Mouse (Mus musculus) forebrain, embryonic 11.5 days (tissue): ENCODE measurements around the gene Gm9999. TPM values are rescaled to one million over a fixed set of nuclear protein-coding genes. Genes with fewer than 3 reads are reported as not detected.

Experiments
- ATAC-seq: fragments of 200-750 bp; cut with Nextera tagmentation; replicated peaks from 2 replicates; pipeline ENCODE4 v1.8.0; 2017; ENCODE audit warnings: moderate TSS enrichment; ENCODE audit not compliant: low FRiP score
- DNase-seq: peaks from one replicate; pipeline ENCODE4 v3.0.0-alpha.2; 2017; ENCODE audit warnings: low spot score
- H3K27ac ChIP-seq: fragments of 300-500 bp; sonication (generic); 2 replicates; pipeline ENCODE4 v1.5.1; 2014; ENCODE audit warnings: low read depth, low read length
- H3K27me3 ChIP-seq: fragments of 300-500 bp; sonication (generic); 2 replicates; pipeline ENCODE4 v1.6.1; 2014; ENCODE audit warnings: mild to moderate bottlenecking, low read length, mixed read lengths; ENCODE audit not compliant: control insufficient read depth, insufficient read depth
- H3K36me3 ChIP-seq: fragments of 300-500 bp; sonication (generic); 2 replicates; pipeline ENCODE4 v1.6.1; 2014; ENCODE audit warnings: mild to moderate bottlenecking, low read length, moderate library complexity, mixed read lengths; ENCODE audit not compliant: control insufficient read depth, insufficient read depth
- H3K4me1 ChIP-seq: fragments of 300-500 bp; sonication (generic); replicated peaks from 2 replicates; pipeline ENCODE4 v1.6.1; 2014; ENCODE audit warnings: low read length, mixed read lengths; ENCODE audit not compliant: control insufficient read depth, insufficient read depth
- H3K4me2 ChIP-seq: fragments of 300-500 bp; sonication (generic); 2 replicates; pipeline ENCODE4 v1.6.1; 2014; ENCODE audit warnings: low read depth, mild to moderate bottlenecking, low read length, moderate library complexity, mixed read lengths; ENCODE audit not compliant: severe bottlenecking
- H3K4me3 ChIP-seq: fragments of 300-500 bp; sonication (generic); 2 replicates; pipeline ENCODE4 v1.5.1; 2014; ENCODE audit warnings: low read depth, low read length
- H3K9ac ChIP-seq: fragments of 300-500 bp; sonication (generic); 2 replicates; pipeline ENCODE4 v1.6.1; 2014; ENCODE audit warnings: low read length
- H3K9me3 ChIP-seq: fragments of 300-500 bp; sonication (generic); 2 replicates; pipeline ENCODE4 v1.6.1; 2016; ENCODE audit warnings: low read length, mixed read lengths; ENCODE audit not compliant: control insufficient read depth
- WGBS: fragments of 180-500 bp; shearing (Covaris S2); extraction: QIAGEN DNeasy Blood & Tissue Kit; methylation state at CpG from one replicate; pipeline ENCODE4 v1.1.7; 2014; 5-methylcytosine and 5-hydroxymethylcytosine counted together
- polyA plus RNA-seq: library from polyadenylated mRNA; unstranded; fragments of >200 nt; fragmentation: Nextera tagmentation; extraction: Ambion mirVana; gene quantifications from 2 replicates; pipeline ENCODE4 v1.2.1, GENCODE M21; 2014

Gene Gm9999
- polyA plus RNA-seq, 1 experiment from 2014 or later: not detected

DNA sequence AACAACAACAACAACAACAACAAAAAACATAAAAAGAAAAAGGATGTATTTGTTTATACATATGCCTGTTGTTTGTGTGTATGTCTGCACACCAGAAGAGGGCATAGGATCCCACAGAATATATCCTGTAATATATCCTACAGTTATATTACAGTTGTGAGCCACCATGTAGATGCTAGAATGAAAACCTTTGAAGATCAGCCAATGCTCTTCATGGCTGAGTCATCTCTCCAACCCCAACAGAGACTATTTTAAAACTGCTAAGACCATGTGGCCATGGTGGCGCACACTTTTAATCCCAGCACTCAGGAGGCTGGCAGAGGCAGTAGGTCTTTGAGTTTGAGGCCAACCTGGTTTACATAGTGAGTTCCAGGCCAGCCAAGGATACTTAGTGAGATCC is 44.1 kb downstream of the Gm9999 start:
- Histone ChIP-seq H3K9me3 (no peaks in the 10 kb centered on the region), H3K36me3 (no peaks in the 10 kb centered on the region), H3K4me3 (no peak overlapping the region), H3K27me3 (no peaks in the 10 kb centered on the region), H3K4me2 (no peak overlapping the region), H3K4me1 (no peaks in the 10 kb centered on the region), H3K9ac (no peak overlapping the region), H3K27ac (no peak overlapping the region)
- ATAC-seq: no peak
- 96% methylated on average over 1 of the region's 1 CpGs for WGBS
- DNase-seq: no peak

DNA sequence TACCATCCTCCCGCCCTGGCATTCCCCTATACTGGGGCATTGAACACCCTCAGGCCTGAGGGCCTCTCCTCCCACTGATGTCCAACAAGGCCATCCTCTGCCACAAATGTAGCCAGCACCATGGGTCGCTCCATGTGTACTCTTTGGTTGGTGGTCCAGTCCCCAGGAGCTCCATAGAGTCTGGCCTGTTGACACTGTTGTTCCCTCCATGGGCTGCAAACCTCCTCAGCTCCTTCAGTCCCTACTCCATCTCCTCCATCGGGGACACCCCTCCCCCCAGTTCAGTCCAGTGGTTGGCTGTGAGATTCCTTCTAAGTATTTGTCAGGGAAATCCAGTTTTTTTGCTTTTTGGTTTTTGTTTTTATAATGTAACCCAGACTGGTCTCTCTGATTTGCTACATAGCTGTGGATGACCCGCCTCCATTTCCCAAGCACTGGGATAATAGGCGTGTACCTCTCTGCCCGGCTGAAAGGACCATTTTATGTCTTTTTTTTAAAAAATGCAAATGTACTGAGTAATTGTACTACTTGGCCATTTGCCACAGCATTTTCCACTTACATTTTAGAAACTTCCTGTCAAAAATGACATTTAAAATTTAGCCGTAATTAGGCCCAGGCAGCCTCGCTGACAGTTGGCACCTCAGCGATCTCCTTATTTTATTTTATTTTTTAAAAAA is 47.3 kb downstream of the Gm9999 start:
- H3K27ac ChIP-seq: no peak overlapping the region
- WGBS: 85% methylated on average over 9 of the region's 9 CpGs
- no peak for ATAC-seq

DNA sequence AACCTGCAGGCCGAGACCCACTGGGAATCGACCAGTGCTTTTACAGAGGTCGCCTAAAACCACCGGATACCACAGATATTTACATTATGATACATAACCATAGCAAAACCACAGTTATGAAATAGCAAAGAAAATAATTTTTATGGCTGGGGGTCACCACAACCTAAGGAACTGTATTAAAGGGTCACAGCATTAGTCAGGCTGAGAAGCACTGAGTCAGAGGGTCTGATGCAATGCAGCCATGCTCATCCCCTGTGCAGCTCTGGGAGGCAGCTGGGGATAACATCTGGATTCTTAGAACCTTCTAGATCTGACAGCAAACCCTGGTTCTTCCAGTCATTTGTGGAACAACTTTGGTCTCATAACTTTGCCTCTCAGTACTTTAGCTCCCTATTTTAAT is 48.0 kb downstream of the Gm9999 start:
- H3K9ac ChIP-seq: no peak overlapping the region
- 88% methylated on average over 4 of the region's 4 CpGs for WGBS
- no peaks in the 10 kb centered on the region for H3K9me3 ChIP-seq
- H3K27me3 ChIP-seq: no peaks in the 10 kb centered on the region
- DNase-seq (no peak), ATAC-seq (no peak)
- H3K4me3 ChIP-seq: no peak overlapping the region
- no peaks in the 10 kb centered on the region for H3K36me3 ChIP-seq
- no peak overlapping the region for H3K27ac ChIP-seq
- H3K4me1 ChIP-seq: no peaks in the 10 kb centered on the region
- H3K4me2 ChIP-seq: no peak overlapping the region

More for the DNA sequence above, 47.3 kb downstream of the Gm9999 start:
- H3K4me2 ChIP-seq: no peak overlapping the region
- H3K36me3 ChIP-seq: no peaks in the 10 kb centered on the region
- no peaks in the 10 kb centered on the region for H3K9me3 ChIP-seq
- H3K27me3 ChIP-seq: no peaks in the 10 kb centered on the region
- no peak overlapping the region for H3K4me3 ChIP-seq
- no peaks in the 10 kb centered on the region for H3K4me1 ChIP-seq
- H3K9ac ChIP-seq: no peak overlapping the region
- no peak for DNase-seq

DNA sequence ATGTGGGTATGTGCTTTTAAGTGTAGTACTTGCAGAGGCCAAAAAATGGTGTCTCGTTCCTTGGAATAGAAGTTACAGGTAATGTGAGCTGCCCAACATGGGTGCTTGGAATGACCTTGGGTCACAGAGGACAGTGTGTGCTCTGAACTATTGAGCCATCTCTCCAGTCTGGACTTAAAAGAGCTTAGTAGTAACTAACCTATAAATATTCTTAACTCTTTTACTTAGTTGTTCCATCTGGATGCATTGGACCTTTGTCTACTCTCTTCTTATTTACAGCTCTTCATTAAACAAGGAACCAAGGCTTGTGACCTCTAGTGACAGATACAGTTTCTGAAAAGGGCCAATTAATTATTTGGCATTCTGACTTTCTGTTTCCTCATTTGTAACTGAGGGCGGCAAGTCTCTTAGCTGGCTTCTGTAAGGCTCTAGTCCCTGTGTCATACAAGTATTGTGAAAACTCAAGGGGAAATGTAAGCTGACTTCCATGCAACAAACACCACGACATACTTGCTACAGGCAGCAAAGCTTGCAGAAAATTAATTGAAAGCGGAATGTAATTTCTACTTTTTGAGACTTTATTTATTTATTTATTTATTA is 51.5 kb downstream of the Gm9999 start:
- ATAC-seq: no peak
- H3K9me3 ChIP-seq: no peaks in the 10 kb centered on the region
- H3K4me3 ChIP-seq: no peak overlapping the region
- H3K27me3 ChIP-seq: no peaks in the 10 kb centered on the region
- no peak overlapping the region for H3K4me2 ChIP-seq
- no peaks in the 10 kb centered on the region for H3K4me1 ChIP-seq
- H3K27ac ChIP-seq: no peak overlapping the region
- 89% methylated on average over 4 of the region's 4 CpGs for WGBS
- no peak for DNase-seq
- H3K36me3 ChIP-seq: no peaks in the 10 kb centered on the region
- no peak overlapping the region for H3K9ac ChIP-seq

DNA sequence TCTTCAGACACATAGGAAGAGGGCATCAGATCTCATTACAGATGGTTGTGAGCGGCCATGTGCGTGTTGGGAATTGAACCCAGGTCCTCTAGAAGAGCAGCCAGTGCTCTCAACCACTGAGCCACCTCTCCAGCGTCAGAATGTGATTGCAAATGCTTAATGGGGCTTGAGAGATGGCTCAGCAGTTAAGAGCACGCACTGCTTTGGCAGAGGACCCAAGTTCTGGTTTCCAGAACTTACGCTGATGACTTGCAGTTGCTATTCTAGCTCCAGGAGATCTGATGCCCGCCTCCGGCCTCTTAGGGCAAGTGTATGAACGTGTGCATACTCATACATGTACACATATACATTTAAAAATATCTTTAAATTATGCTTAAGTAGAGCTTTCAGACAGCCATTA is 52.0 kb downstream of the Gm9999 start:
- Histone ChIP-seq H3K9me3 (no peaks in the 10 kb centered on the region), H3K4me2 (no peak overlapping the region), H3K27ac (no peak overlapping the region), H3K9ac (no peak overlapping the region), H3K36me3 (no peaks in the 10 kb centered on the region), H3K4me3 (no peak overlapping the region), H3K27me3 (no peaks in the 10 kb centered on the region), H3K4me1 (no peaks in the 10 kb centered on the region)
- DNase-seq (no peak), ATAC-seq (no peak)
- WGBS: 80% methylated on average over 8 of the region's 8 CpGs

Other genes starting within 250 kb of the Gm9999 start
- gene Saa1, start 240.6 kb upstream of the Gm9999 start, polyA plus RNA-seq: not detected in 2 replicates
- not detected in 2 replicates for gene Saa2, start 231.8 kb upstream of the Gm9999 start, polyA plus RNA-seq
- 18.3 and 23.7 TPM in 2 replicates for gene Hps5, start 187.5 kb upstream of the Gm9999 start, polyA plus RNA-seq
- gene Gtf2h1, start 187.5 kb upstream of the Gm9999 start, polyA plus RNA-seq: 53.9 and 56.2 TPM in 2 replicates
- 2,020 and 2,118 TPM in 2 replicates for gene Ldha, start 142.1 kb upstream of the Gm9999 start, polyA plus RNA-seq
- gene Ldhc, start 122.4 kb upstream of the Gm9999 start, polyA plus RNA-seq: 0.13 TPM in 1 of 2 replicates, not detected in the other
- 311 and 322 TPM in 2 replicates for gene Tsg101, start 63.6 kb upstream of the Gm9999 start, polyA plus RNA-seq
- 13.9 and 14.3 TPM in 2 replicates for gene Uevld, start 25.1 kb upstream of the Gm9999 start, polyA plus RNA-seq
- gene Spty2d1, start 24.8 kb downstream of the Gm9999 start, polyA plus RNA-seq: 12.7 and 14.0 TPM in 2 replicates
- 6.9 and 9.4 TPM in 2 replicates for gene Tmem86a, start 67.0 kb downstream of the Gm9999 start, polyA plus RNA-seq
- 14.9 and 15.3 TPM in 2 replicates for gene Ptpn5, start 150.1 kb downstream of the Gm9999 start, polyA plus RNA-seq
- gene Mrgpra6, start 221.3 kb downstream of the Gm9999 start, polyA plus RNA-seq: not detected in 2 replicates